Mouse (Mus musculus) NIH3T3 (cell line): ENCODE data around the gene Arpp19.

Experiments used
- DNase-seq: peaks from one replicate; pipeline ENCODE4 v3.0.0-alpha.2; 2012; ENCODE audit warnings: low read depth

Gene Arpp19

GRCm38 (mm10) chr9:75037451-75038356, at the start of gene Arpp19:
TSS of gene Arpp19 (plus strand) at chr9:75037614.
- DNase-seq, result peak; percentile 82

- peak; percentile 12 for DNase-seq
Measured at GRCm38 (mm10) chr9:74988893-74989460, 48.4 kb upstream of the Arpp19 start.

GRCm38 (mm10) chr9:74989990-74990389, 47.4 kb upstream of the Arpp19 start:
- no peak for DNase-seq

DNA sequence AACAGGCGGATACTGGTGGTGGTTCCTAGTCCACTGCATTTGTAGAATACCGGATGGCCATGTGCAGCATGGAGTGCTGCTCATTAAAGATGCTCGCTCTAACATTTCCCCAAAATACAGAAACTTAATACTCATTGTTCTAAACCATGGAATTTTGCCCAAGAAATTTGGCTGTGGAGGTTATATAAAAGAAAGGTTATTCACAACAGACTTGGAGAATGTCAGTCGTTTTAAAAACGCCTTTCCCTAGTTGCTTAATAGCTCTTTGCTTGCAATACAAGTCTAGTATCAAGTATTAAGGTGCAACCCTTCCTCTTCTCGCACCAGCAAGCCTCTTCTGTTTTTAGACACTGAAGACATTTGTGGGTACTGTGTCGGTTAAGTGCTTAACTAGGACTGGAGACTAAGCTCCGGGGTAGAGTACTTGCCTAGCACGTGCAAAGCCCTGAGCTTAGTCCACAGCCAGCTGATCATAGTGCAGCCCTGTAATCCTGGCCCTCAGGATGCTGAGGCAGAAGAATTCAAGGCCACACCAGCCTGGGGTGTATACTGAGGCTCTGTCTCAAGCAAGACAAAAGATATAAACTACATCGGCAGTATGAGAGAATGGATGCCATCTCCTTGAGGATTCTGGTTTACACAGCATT, 42.7 kb upstream of the Arpp19 start:
- DNase-seq, result no peak

DNA sequence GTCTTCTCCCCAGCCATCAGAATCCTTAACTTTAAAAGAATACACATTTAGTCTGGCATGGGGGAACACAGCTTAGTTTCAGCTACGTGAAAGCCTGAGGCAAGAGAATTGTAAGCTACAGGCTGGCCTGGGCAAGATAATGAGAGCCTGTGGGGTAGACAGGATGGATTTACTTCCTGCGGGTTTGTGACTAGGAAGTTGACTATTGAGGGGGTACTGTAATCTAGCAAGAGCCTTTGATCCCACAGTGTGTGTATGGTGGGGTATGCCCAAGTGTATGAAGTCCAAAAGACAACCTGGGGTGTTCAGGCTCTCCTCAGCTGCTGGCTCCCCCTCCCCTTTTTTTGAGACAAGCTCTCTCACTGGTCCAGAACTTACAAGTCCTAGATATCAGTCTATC, 41.1 kb upstream of the Arpp19 start:
- no peak for DNase-seq

DNA sequence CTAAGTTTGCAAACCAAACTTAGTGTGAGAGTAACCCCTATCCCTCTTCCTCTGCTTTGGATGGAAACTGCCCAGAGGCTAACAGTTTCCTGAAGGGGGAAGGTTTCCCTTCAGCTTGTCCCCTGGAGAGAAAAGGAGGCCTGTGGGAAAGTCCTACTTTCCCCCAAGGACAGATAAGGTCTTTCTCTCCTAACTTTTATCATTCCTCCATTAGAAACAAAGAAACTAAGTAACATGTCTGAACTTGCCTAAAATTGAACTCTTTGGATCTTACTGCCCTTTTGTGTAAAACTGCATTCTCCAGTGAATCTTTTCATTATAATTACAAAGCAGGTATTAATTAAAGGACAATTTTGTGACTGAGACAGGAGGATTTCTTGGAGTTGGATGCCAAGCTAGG, 39.4 kb upstream of the Arpp19 start:
- DNase-seq, result no peak

GRCm38 (mm10) chr9:75001006-75001405, 36.4 kb upstream of the Arpp19 start:
- no peak for DNase-seq

DNA sequence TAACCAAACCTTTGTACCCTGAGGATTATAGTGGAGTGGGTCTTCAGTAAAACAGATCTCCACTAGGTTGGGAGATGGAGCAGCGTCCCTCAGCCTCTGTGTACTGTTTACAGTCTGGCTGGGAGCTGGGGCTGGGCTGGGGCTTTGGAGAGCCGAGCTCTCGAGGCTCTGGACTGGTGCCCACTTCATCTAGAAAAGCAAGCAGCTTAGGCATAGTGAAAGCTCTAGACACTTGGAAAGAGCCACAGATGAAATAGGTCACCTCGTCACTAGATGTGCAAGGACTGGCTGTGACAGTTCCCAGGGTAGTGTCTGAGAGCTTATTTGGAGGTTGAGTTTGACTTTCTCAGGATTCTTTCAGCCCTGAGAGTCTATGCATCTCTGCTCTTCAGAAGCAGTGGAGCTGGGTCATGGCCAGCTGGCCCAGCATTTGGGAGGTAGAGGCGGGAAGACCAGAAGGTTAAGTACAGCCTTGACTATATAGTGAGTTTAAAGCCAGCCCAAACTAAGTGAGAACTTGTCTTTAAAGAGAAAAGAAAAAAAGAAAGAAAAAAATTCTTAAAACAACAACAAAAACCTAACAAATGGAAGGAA, 35.7 kb upstream of the Arpp19 start:
- DNase-seq, result peak; percentile 52

DNA sequence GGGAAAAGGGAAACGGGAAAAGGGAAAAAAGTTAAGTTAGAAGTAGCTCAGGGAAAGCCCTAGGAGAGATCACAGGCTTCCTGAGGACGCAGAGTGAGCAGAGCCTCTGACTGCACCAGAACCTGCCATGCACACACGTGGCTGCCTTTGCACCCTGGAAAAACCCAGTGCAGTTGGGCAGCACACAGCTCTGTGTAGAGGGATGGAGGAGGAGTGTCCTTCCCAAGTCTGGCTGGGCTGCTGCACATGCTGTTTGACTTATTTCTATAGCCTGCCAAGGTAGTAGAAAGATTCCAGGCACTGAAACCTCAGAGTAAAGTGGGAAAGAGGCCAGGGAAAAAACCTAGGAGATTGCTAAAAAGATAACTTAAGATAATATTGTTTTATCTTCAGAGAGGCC, 35.2 kb upstream of the Arpp19 start:
- DNase-seq, result peak; percentile 24

DNA sequence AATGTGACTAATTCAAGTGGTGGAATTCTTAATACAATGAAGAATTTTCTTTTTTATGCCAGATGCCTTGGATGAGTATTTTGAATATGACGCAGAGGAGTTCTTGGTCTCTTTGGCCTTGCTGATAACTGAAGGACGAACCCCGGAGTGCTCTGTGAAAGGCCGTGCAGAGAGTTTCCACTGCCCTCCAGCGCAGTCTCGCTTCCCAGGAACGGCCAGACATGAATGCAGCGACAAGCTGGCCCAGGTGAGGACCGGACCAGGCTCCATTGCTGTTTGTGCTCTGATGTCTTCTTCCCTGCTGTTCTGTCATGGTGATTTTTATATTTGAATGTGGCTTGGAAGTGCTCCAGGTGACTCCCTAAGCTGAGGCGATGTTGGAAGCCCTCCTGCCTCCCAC, 33.2 kb upstream of the Arpp19 start:
- no peak for DNase-seq

DNA sequence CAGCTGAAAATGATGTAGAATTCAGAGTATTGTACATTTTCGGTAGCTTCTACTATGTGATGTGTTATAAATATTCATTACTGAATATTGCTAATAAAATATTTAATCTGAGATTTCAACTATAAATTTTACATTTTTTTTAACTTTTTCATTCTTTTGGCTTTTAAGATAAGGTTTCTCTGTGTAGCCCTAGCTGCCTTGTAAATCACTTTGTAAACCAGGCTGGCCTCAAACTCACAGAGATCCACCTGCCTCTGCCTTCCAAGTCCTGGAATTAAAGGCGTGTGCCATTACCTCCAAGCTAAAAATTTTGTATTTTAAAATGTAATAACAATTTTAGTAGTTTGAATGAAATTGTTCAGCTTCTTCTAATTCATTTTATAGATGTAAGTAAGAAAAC, 20.8 kb upstream of the Arpp19 start:
- no peak for DNase-seq

GRCm38 (mm10) chr9:75019181-75019580, 18.2 kb upstream of the Arpp19 start:
- peak; percentile 8 for DNase-seq

DNA sequence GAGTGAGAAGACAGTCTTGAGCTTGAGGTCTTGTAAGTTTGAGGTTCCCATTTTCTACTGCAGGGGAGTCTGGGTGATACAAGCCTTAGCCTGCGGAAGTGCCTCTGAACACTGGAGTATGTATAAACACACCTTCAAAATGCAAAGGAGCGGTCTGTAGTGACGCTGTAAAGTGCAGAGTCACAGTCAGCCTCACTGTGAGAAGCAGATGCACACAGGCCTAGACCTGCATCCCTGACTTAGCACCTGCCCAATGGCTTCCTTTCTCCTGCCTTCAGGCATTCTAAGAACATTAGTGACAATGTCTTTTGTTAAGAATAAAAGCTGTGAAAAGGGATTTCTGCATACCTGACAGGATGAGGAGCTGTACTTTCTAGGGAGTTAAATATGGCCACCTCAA, 17.8 kb upstream of the Arpp19 start:
- no peak for DNase-seq

GRCm38 (mm10) chr9:75020561-75020960, 16.9 kb upstream of the Arpp19 start:
- DNase-seq, result no peak

- DNase-seq, result no peak
Measured at GRCm38 (mm10) chr9:75022546-75022945, 14.9 kb upstream of the Arpp19 start.

- no peak for DNase-seq
Measured at GRCm38 (mm10) chr9:75023150-75023894, 14.1 kb upstream of the Arpp19 start.

- no peak for DNase-seq
Measured at GRCm38 (mm10) chr9:75024089-75024488, 13.3 kb upstream of the Arpp19 start.

DNA sequence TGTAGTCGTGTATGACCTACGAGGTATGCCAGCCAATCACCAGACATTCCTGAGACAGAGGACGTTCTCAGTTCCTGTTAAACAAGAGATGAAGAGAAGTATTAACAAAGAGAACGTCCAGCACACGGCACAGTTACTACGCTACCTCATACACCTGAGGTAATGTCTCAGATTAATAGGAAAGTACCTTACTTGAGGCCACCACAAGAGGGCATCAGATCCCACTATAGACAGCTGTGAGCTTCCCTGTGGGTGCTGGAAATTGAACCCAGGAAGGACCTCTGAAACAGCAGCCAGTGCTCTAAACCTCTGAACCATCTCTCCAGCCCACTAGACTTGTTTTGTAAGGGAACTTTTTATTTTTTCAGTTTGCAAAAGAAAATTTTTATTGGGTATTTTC, 11.7 kb upstream of the Arpp19 start:
- no peak for DNase-seq

GRCm38 (mm10) chr9:75032408-75032807, 5.0 kb upstream of the Arpp19 start:
- no peak for DNase-seq

DNA sequence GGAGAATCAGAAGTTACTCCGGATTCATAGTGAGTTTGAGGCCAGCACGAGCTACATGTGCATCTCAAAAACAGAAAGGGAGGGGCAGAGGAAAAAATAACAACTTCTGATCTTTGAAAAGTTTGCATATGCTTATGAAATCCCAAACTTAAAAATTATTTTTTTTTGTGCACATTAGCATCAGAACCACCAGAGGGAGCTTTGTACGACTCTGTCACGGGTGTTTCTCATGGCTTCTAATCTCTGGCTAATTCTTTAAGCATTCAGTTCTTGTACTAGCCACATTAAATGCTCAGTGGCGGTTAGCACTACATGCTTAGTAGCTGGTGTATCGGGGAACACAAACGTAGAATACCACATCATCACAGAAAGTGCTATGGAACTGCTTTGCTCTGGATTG, 4.3 kb upstream of the Arpp19 start:
- peak; percentile 66 for DNase-seq

GRCm38 (mm10) chr9:75034691-75035090, 2.7 kb upstream of the Arpp19 start:
- DNase-seq, result no peak

DNA sequence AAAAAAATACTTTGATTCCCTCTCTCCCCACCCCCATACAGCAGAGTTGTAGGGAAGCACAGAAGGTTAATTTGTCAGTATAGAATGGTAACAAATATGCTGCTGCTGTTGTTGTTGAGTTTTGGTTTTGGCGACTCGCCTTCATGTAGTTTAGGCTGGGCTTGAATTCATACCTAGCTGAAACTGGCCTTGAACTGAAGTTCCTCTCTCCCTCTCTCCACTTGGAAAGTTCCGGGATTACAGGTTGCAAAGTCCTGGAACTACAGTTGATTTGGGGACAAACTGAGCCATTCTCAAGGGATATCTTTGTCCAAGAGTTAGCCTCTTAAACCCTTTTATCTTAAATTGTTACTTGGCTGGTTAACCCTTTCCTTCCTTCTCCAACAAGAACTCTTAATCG, 1.5 kb upstream of the Arpp19 start:
- no peak for DNase-seq
